Comparison of ENCODE assay signal across 9 mouse cellular contexts in the genomic region with DNA sequence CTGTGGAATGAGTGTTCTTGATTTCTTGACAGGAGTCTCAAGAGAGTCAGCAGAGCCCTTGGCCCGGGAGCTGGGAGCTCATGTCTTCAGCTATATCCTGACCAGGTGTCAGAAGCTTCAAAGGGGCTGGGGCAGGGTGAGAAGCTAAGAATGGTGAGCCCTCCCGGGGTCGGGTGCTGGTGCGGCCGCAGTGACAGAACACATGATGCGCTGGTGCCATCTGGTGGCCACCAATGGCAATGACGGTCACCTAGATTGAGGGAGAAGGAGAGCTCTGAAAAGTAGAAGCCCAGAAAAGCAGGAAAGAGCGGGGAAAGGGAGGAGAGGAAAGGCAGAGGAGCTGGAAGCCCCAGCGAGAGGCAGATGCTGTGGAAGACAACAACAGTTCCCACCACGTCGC. TPM values are rescaled to one million over a fixed set of nuclear protein-coding genes. Genes with fewer than 3 reads are reported as not detected.
DNase-seq lines count a peak whose midpoint lies in the region; ATAC-seq and TF ChIP-seq lines count a peak whose summit lies in the region.
"Had no signal": no experiment of that assay in that cellular context is flagged by ENCODE, and none has a peak within 500 bp of the region (broad histone marks: within the 10 kb centered on the region; RNA-seq: fewer than 3 reads in every experiment).

No protein-coding gene starts in this region.

- WGBS in intestine, embryonic 14.5 days = 4% methylated on average over 11 of the region's 11 CpGs
- WGBS in intestine, embryonic 15.5 days = 4% methylated on average over 11 of the region's 11 CpGs
- WGBS in intestine, embryonic 16.5 days = 3% methylated on average over 11 of the region's 11 CpGs
- 5% methylated on average over 11 of the region's 11 CpGs for WGBS in limb, embryonic 11.5 days
- WGBS in stomach, postnatal 0 days = 4% methylated on average over 11 of the region's 11 CpGs

- no peaks in the 10 kb centered on the region for H3K36me3 ChIP-seq in intestine, embryonic 14.5 days (ENCODE audit: control insufficient read depth, insufficient read depth, low read length)
- no peaks in the 10 kb centered on the region for H3K36me3 ChIP-seq in intestine, embryonic 15.5 days
- no peaks in the 10 kb centered on the region for H3K36me3 ChIP-seq in intestine, embryonic 16.5 days (ENCODE audit: control insufficient read depth, insufficient read depth, low read length)
- no peaks in the 10 kb centered on the region for H3K36me3 ChIP-seq in limb, embryonic 11.5 days (ENCODE audit: control insufficient read depth, insufficient read depth, low read length)
- H3K36me3 ChIP-seq in myocyte (ENCODE audit: control insufficient read depth, insufficient read depth) = no peaks in the 10 kb centered on the region
- H3K36me3 ChIP-seq in stomach, postnatal 0 days (ENCODE audit: control insufficient read depth, insufficient read depth, low read length) = no peaks in the 10 kb centered on the region
- H3K36me3 ChIP-seq: neural tube, embryonic 13.5 days had no signal

- H3K4me1 ChIP-seq in intestine, embryonic 14.5 days (replicated peaks; ENCODE audit: control insufficient read depth, insufficient read depth, low read length) = no peaks in the 10 kb centered on the region
- H3K4me1 ChIP-seq in intestine, embryonic 15.5 days (replicated peaks) = peaks cover 13% of the 10 kb centered on the region
- peaks cover 8% of the 10 kb centered on the region for H3K4me1 ChIP-seq in intestine, embryonic 16.5 days (ENCODE audit: control insufficient read depth, insufficient read depth, low read length)
- no peaks in the 10 kb centered on the region for H3K4me1 ChIP-seq in limb, embryonic 11.5 days (ENCODE audit: control insufficient read depth, insufficient read depth, low read length)
- H3K4me1 ChIP-seq in stomach, postnatal 0 days (replicated peaks; ENCODE audit: control insufficient read depth, insufficient read depth) = no peaks in the 10 kb centered on the region
- H3K4me1 ChIP-seq: neural tube, embryonic 13.5 days had no signal

- peak; percentile 97 for TF ChIP-seq CTCF in stomach, postnatal 0 days (IDR thresholded peaks at IDR 0.05; ENCODE audit: low read depth)

- no peaks in the 10 kb centered on the region for H3K27me3 ChIP-seq in intestine, embryonic 14.5 days (replicated peaks; ENCODE audit: control insufficient read depth, insufficient read depth, low read length)
- H3K27me3 ChIP-seq in intestine, embryonic 15.5 days (replicated peaks) = no peaks in the 10 kb centered on the region
- no peaks in the 10 kb centered on the region for H3K27me3 ChIP-seq in intestine, embryonic 16.5 days (replicated peaks; ENCODE audit: control insufficient read depth, insufficient read depth, low read length)
- no peaks in the 10 kb centered on the region for H3K27me3 ChIP-seq in limb, embryonic 11.5 days (ENCODE audit: control insufficient read depth, insufficient read depth, low read length)
- H3K27me3 ChIP-seq in myocyte (ENCODE audit: control insufficient read depth, insufficient read depth, insufficient read length) = no peaks in the 10 kb centered on the region
- no peaks in the 10 kb centered on the region for H3K27me3 ChIP-seq in stomach, postnatal 0 days (ENCODE audit: control insufficient read depth, insufficient read depth, low read length)

- no peak for ATAC-seq in intestine, embryonic 14.5 days (replicated peaks; ENCODE audit: low FRiP score, low TSS enrichment, low read depth)
- ATAC-seq in intestine, embryonic 15.5 days = no peak
- peak; percentile 70 for ATAC-seq in erythroid progenitor cell, adult 5-6 weeks (replicated peaks; ENCODE audit: low FRiP score, poor library complexity, severe bottlenecking)
- ATAC-seq in intestine, embryonic 16.5 days = peak; percentile 16; the same call in 1 of the 2 replicates
- ATAC-seq in limb, embryonic 11.5 days (ENCODE audit: insufficient number of reproducible peaks, low FRiP score, low TSS enrichment, low read depth) = no peak
- no peak for ATAC-seq in stomach, postnatal 0 days (ENCODE audit: low FRiP score, low TSS enrichment)

- H3ac ChIP-seq in myocyte (ENCODE audit: control insufficient read depth, insufficient read length) = no peak overlapping the region

- no peaks in the 10 kb centered on the region for H3K9me3 ChIP-seq in intestine, embryonic 14.5 days (ENCODE audit: control insufficient read depth, low read length)
- H3K9me3 ChIP-seq in intestine, embryonic 15.5 days = no peaks in the 10 kb centered on the region
- H3K9me3 ChIP-seq in intestine, embryonic 16.5 days (ENCODE audit: control insufficient read depth, low read length) = 0 out of 2 replicates have a peak, but pooled peaks cover 3% of the 10 kb centered on the region
- H3K9me3 ChIP-seq in limb, embryonic 11.5 days (ENCODE audit: control insufficient read depth, low read length) = no peaks in the 10 kb centered on the region
- no peaks in the 10 kb centered on the region for H3K9me3 ChIP-seq in stomach, postnatal 0 days (ENCODE audit: control insufficient read depth, low read length)
- H3K9me3 ChIP-seq: neural tube, embryonic 13.5 days had no signal

- DNase-seq in intestine, embryonic 14.5 days (ENCODE audit: low spot score) = peak; percentile 89
- peak; percentile 55 for DNase-seq in brain, adult 2 months (ENCODE audit: low read depth, low spot score)
- peak; percentile 90 for DNase-seq in limb, embryonic 11.5 days (ENCODE audit: low spot score)
- DNase-seq in stomach, postnatal 0 days (ENCODE audit: low spot score) = peak; percentile 77

- TF ChIP-seq POLR2A in myocyte (IDR thresholded peaks at IDR 0.05; ENCODE audit: insufficient read length, low read depth) = no peak

- no peak overlapping the region for H3K4me3 ChIP-seq in intestine, embryonic 14.5 days (ENCODE audit: low read depth, low read length)
- no peak overlapping the region for H3K4me3 ChIP-seq in intestine, embryonic 15.5 days (replicated peaks)
- no peak overlapping the region for H3K4me3 ChIP-seq in intestine, embryonic 16.5 days (ENCODE audit: low read length)
- H3K4me3 ChIP-seq in limb, embryonic 11.5 days (ENCODE audit: low read depth, low read length) = no peak overlapping the region
- no peak overlapping the region for H3K4me3 ChIP-seq in myocyte
- H3K4me3 ChIP-seq in stomach, postnatal 0 days (ENCODE audit: low read depth, low read length) = no peak overlapping the region
- H3K4me3 ChIP-seq: neural tube, embryonic 13.5 days had no signal

- no peak overlapping the region for H3K4me2 ChIP-seq in intestine, embryonic 14.5 days (ENCODE audit: low read length)
- H3K4me2 ChIP-seq in intestine, embryonic 15.5 days (replicated peaks) = no peak overlapping the region
- H3K4me2 ChIP-seq in intestine, embryonic 16.5 days (ENCODE audit: low read depth, low read length) = no peak overlapping the region
- no peak overlapping the region for H3K4me2 ChIP-seq in limb, embryonic 11.5 days (ENCODE audit: low read depth, severe bottlenecking)
- peak overlapping the region; percentile 40 for H3K4me2 ChIP-seq in myocyte (ENCODE audit: low read depth)
- no peak overlapping the region for H3K4me2 ChIP-seq in stomach, postnatal 0 days (replicated peaks; ENCODE audit: low read depth)
- H3K4me2 ChIP-seq: neural tube, embryonic 13.5 days had no signal

- no peak overlapping the region for H3K27ac ChIP-seq in intestine, embryonic 14.5 days (ENCODE audit: low read depth)
- no peak overlapping the region for H3K27ac ChIP-seq in intestine, embryonic 15.5 days
- no peak overlapping the region for H3K27ac ChIP-seq in intestine, embryonic 16.5 days (ENCODE audit: low read length)
- no peak overlapping the region for H3K27ac ChIP-seq in limb, embryonic 11.5 days (replicated peaks; ENCODE audit: low read depth, low read length)
- no peak overlapping the region for H3K27ac ChIP-seq in stomach, postnatal 0 days (replicated peaks)
- H3K27ac ChIP-seq: neural tube, embryonic 13.5 days had no signal

- no peak for TF ChIP-seq EP300 in stomach, postnatal 0 days (optimal IDR thresholded peaks at IDR 0.05)

- H3K9ac ChIP-seq in intestine, embryonic 14.5 days (ENCODE audit: low read length) = no peak overlapping the region
- H3K9ac ChIP-seq in intestine, embryonic 15.5 days = no peak overlapping the region
- H3K9ac ChIP-seq in intestine, embryonic 16.5 days (ENCODE audit: low read depth, low read length) = no peak overlapping the region
- H3K9ac ChIP-seq in limb, embryonic 11.5 days (ENCODE audit: low read length) = no peak overlapping the region
- H3K9ac ChIP-seq in stomach, postnatal 0 days (ENCODE audit: low read length) = no peak overlapping the region
- H3K9ac ChIP-seq: neural tube, embryonic 13.5 days had no signal

- no peaks in the 10 kb centered on the region for H3K79me2 ChIP-seq in myocyte (ENCODE audit: control insufficient read depth, insufficient read depth)

TF ChIP-seq in myocyte, 11 proteins besides CTCF, POLR2A, EP300 and RAD21:
- no peak for TF ChIP-seq MYOG (IDR thresholded peaks at IDR 0.05; ENCODE audit: control insufficient read depth in 1 of 3, insufficient read depth in 1 of 3, insufficient read length in 2 of 3, low read depth in 2 of 3)
- TF ChIP-seq E2F4 (IDR thresholded peaks at IDR 0.05; ENCODE audit: insufficient read depth) = no peak
- no peak for TF ChIP-seq REST (IDR thresholded peaks at IDR 0.05; ENCODE audit: insufficient read depth, insufficient read length)
TF ChIP-seq in myocyte: peak in this region for 0.

RNA-seq across cellular contexts. Expression of a gene that starts 10.0 kb away (rescaled TPM):
- 0.14 TPM in 1 of 2 replicates, not detected in the other for polyA plus RNA-seq in intestine, embryonic 14.5 days (2014; fragmentation: Nextera tagmentation; extraction: Ambion mirVana)
- not detected in 2 replicates for polyA plus RNA-seq in intestine, embryonic 15.5 days (2015; fragmentation: Nextera tagmentation; extraction: Ambion mirVana)
- total RNA-seq in erythroid progenitor cell, adult 5-6 weeks (2015; ENCODE audit: low replicate concordance) = not detected in 2 replicates
- total RNA-seq in erythroid progenitor cell, adult 5-6 weeks (2017; ENCODE audit: low replicate concordance) = not detected in 2 replicates
- polyA plus RNA-seq in intestine, embryonic 16.5 days (2015; fragmentation: Nextera tagmentation; extraction: Ambion mirVana) = not detected in 2 replicates
- 0.20 TPM in 1 of 2 replicates, not detected in the other for polyA plus RNA-seq in limb, embryonic 11.5 days (2014; fragmentation: Nextera tagmentation; extraction: Ambion mirVana)
- polyA plus RNA-seq in myocyte (2012; fragmentation: generic; extraction: Trizol) = 8.3 TPM
- polyA plus RNA-seq in stomach, postnatal 0 days (2015; fragmentation: Nextera tagmentation; extraction: Ambion mirVana) = 0.25 and 0.29 TPM in 2 replicates

RNA-seq across cellular contexts. Expression of a gene that starts 58.8 kb away (rescaled TPM):
- polyA plus RNA-seq in intestine, embryonic 14.5 days (2014; fragmentation: Nextera tagmentation; extraction: Ambion mirVana) = 68.7 and 76.8 TPM in 2 replicates
- 67.3 and 68.7 TPM in 2 replicates for polyA plus RNA-seq in intestine, embryonic 15.5 days (2015; fragmentation: Nextera tagmentation; extraction: Ambion mirVana)
- 94.3 and 127 TPM in 2 replicates for total RNA-seq in erythroid progenitor cell, adult 5-6 weeks (2015; ENCODE audit: low replicate concordance)
- 72.6 and 81.2 TPM in 2 replicates for total RNA-seq in erythroid progenitor cell, adult 5-6 weeks (2017; ENCODE audit: low replicate concordance)
- 61.1 and 64.5 TPM in 2 replicates for polyA plus RNA-seq in intestine, embryonic 16.5 days (2015; fragmentation: Nextera tagmentation; extraction: Ambion mirVana)
- 80.4 and 84.7 TPM in 2 replicates for polyA plus RNA-seq in limb, embryonic 11.5 days (2014; fragmentation: Nextera tagmentation; extraction: Ambion mirVana)
- polyA plus RNA-seq in myocyte (2012; fragmentation: generic; extraction: Trizol) = 52.2 TPM
- 25.0 and 27.2 TPM in 2 replicates for polyA plus RNA-seq in stomach, postnatal 0 days (2015; fragmentation: Nextera tagmentation; extraction: Ambion mirVana)

Comparison
In these comparisons a context has a peak if more than half of its experiments do, and no peak if none do; other contexts are left out.
1. ATAC-seq: peak in erythroid progenitor cell, adult 5-6 weeks (single experiment) and intestine, embryonic 16.5 days (single experiment); none in intestine, embryonic 14.5 days (single experiment), intestine, embryonic 15.5 days (single experiment), limb, embryonic 11.5 days (single experiment) and stomach, postnatal 0 days (single experiment).
2. Peak in every context shown above with its lines, with median percentiles within 50 percentile points of each other: DNase-seq.